Mouse (Mus musculus): ENCODE data around the gene Bckdhb. TPM values are rescaled to one million over a fixed set of nuclear protein-coding genes. Genes with fewer than 3 reads are reported as not detected.
A peak's percentile ranks its signal among the peaks of the same experiment; 100 is the strongest.
"Not testable (repeated sequence)": the region's sequence is repeated elsewhere in the genome, so short reads cannot be mapped to it uniquely, and the experiment has no call there.

Gene Bckdhb
- total RNA-seq, 2 experiments from 2014 or later = 57.4 to 75.0 TPM

GRCm38 (mm10) chr9:83962098-83963086 lies 37.4 kb downstream of the Bckdhb start:
- DNase-seq (ENCODE audit: low spot score in 2 of 2) = peak; percentile 27 to 42

- no peak for DNase-seq (ENCODE audit: low spot score in 2 of 2)
Observed at GRCm38 (mm10) chr9:83963296-83963695, 38.4 kb downstream of the Bckdhb start.

DNA sequence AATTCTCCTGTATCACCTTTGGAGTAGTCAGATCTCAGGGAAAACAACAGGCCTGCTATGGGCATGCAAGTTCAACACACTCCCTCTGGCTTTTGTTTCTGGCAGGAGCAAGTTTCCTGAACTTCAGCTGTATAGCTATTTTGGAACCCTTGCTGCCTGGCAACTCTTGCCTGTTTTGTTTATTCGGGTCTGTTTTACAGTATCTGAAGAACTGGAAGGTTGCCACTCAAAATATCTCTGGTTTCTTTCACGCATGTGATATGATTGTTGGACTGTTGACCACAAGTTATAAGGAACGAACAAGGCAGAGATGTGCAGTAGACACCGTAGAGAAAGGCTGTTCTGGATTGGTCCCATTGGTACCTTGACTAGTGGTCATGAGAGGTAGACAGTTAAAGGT lies 39.4 kb downstream of the Bckdhb start:
- no peak for DNase-seq (ENCODE audit: low spot score in 2 of 2)

DNA sequence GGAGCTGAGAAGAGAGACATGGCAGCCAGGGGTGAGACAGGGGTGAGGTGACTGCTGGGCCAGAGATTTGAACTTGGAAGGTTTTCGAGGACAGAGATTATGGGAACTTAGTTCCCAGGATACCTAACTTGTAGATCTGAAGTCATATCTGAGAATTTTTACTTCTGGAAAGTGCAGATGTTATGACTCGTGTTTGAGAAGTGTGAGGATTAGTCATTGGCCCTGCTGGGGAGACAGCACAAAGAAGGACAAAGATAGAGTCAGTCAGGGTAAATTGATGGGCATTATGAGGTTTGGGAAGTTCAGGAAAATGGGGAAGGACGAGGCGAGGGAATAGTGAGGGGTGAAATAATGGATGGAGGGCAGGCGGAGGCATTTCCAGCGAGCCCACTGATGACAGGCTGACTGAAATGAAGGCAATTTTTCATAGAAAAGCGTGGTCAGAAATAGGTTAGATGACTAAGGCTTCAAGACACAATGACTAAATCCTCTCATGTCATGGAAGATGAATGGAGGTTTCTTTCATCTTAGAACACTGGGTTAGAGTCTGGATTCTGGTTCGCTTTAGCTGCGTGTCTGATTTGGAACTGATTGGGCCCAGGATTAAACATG lies 42.6 kb downstream of the Bckdhb start:
- DNase-seq (ENCODE audit: low spot score in 2 of 2) = no peak

GRCm38 (mm10) chr9:83969326-83969725 lies 44.4 kb downstream of the Bckdhb start:
- DNase-seq (ENCODE audit: low spot score in 2 of 2) = no peak

DNA sequence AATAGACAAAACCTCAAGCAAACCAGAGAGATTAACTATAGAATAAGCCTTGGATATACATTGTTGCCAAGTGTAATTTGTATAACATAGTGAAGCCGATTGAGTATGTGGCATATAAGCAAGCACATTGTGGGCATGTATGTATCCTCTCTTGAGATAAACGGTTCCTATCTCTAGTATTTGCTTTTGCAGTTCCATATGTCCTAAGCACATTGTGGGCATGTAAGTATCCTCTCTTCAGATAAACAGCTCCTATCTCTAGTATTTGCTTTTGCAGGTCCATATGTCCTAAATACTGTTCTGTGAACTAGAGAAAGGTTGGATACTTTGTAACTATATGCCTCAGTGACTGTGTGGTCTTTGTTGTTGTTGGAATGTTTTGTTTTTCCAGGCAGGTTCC lies 48.5 kb downstream of the Bckdhb start:
- DNase-seq (ENCODE audit: low spot score in 2 of 2) = no peak

- no peak for DNase-seq (ENCODE audit: low spot score in 2 of 2)
Observed at GRCm38 (mm10) chr9:83975811-83976210, 50.9 kb downstream of the Bckdhb start.

DNA sequence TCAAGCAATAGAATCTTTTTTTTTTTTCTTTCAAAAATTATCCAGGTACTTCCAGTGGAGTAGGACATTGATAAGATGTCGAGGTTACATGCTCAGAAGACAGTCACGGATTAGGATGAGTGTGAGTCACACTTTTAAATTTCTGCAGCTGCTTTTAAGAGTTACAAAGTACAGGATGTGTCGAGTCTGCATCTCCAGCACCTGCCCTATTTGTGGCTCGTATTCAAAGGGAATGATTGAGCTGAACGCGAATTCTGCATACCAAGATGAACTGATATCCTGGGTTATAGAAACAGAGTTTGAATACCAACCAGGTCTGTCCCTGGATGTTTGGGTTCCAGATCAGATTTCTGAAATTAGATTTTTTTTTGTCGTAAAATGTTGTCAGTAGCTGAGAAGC lies 56.3 kb downstream of the Bckdhb start:
- no peak for DNase-seq (ENCODE audit: low spot score in 2 of 2)

DNA sequence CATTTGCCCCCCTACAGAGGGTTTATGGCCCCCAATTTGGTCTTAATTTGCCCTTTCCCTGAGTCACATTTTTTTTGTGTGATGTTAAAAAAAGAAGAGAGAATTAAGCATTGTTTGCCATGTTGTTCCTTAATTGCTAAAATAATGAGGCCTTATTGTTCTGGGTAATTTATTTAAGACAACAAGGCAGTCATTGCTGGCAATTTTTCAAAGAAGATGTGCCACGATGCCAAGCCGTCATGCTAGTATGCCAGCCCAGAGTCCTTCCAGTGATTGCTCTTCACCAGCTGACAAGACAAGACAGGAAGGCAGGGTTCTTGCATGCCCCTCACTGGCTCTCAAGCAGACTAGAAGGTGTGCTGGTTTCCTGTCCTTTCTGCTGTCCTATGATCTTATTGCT lies 84.0 kb downstream of the Bckdhb start:
- no peak for DNase-seq (ENCODE audit: low spot score in 2 of 2)

DNA sequence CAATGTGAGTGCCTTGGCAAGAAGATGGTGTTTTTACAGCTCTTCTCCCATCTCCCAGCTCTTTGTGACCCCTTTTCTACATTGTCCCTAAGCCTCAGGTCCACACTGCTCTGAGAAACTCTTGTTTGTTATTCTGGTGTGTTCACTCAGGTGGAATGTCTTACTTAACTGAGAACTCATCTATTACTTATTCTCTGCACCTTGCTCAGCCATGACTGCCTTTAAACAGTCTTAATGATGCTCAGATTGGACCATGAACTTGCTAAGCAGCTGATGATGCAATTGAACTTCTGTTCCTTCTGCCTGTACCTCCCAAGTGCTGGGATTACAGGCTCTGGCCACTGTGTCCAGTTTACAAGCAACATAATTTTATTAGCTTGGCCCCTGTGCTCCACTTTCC lies 86.2 kb downstream of the Bckdhb start:
- no peak for DNase-seq (ENCODE audit: low spot score in 2 of 2)

GRCm38 (mm10) chr9:84018141-84018540 lies 93.2 kb downstream of the Bckdhb start:
- DNase-seq (ENCODE audit: low spot score in 2 of 2) = not testable (repeated sequence)

GRCm38 (mm10) chr9:84019627-84020026 lies 94.7 kb downstream of the Bckdhb start:
- DNase-seq (ENCODE audit: low spot score in 2 of 2) = no peak

- DNase-seq (ENCODE audit: low spot score in 2 of 2) = no peak
Observed at GRCm38 (mm10) chr9:84021189-84021588, 96.2 kb downstream of the Bckdhb start.

- no peak for DNase-seq (ENCODE audit: low spot score in 2 of 2)
Observed at GRCm38 (mm10) chr9:84028120-84028519, 103.2 kb downstream of the Bckdhb start.

DNA sequence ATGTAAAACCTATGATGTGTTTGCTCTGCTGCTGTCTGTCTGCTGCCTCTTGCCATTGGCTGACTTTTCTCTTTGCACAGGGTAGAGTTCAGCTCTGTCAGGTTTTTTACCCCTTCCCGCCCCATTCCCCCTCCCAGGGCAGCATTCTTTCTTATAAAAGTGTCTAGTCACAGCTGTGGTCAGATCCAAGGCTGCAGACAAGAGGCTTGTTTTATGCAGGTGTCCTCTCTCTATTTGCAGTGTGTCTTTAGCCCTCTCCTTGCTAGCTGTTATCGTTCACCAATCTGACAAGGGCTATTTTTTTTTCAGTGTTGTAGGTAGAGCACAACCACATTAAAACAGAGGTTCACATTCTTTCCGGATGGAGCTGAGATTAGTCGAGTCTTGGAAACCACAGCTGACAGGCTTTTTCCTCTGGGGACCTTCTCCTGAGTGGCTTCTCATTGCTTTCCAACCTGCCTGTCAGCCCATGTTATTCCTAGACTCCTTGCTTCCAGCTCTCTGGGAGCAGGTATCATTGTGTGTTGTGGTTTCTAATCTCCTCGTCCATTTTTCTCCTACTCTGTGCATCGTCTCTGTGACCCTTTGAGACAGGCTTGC lies 105.8 kb downstream of the Bckdhb start:
- DNase-seq (ENCODE audit: low spot score in 2 of 2) = no peak

DNA sequence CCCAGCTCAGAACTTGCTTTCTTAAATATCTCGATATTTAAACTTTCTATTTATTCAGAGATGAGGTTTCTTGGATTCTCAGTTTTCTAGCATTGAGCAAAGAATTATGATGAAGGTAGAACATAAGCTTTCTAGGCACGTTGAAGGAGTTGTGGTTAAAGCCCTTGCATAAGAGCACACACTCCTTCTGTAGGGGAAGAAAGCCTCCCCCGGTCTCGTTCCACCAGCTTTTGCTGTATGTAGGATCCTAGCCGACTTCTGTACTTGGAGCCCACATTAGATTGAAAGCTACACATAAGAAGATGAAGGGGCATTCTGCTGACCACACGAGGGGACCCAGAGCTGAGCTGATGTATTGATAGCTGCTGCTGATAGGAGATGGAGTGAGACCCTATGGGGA lies 106.5 kb downstream of the Bckdhb start:
- no peak for DNase-seq (ENCODE audit: low spot score in 2 of 2)

GRCm38 (mm10) chr9:84032669-84033341 lies 107.9 kb downstream of the Bckdhb start:
- no peak for DNase-seq (ENCODE audit: low spot score in 2 of 2)

DNA sequence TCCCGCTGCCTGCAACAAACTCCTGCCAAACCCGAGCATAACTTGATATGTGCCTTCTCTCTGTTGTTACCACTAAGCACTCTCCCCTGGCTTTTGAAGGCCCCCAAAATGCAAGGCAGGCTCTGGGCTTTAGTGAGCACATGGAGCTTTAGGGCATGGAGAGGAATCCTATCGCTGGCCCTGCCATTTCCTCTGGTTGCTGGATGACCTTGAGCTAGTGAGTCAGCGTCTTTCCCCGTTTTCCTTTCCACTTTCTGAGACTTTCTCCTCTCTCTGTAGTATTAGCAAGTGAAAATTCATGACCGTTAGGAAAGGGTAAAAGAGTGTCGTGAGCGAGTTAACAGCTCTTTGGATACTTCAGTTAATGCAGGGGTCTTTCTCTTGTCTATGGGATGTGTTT lies 111.1 kb downstream of the Bckdhb start:
- no peak for DNase-seq (ENCODE audit: low spot score in 2 of 2)

DNA sequence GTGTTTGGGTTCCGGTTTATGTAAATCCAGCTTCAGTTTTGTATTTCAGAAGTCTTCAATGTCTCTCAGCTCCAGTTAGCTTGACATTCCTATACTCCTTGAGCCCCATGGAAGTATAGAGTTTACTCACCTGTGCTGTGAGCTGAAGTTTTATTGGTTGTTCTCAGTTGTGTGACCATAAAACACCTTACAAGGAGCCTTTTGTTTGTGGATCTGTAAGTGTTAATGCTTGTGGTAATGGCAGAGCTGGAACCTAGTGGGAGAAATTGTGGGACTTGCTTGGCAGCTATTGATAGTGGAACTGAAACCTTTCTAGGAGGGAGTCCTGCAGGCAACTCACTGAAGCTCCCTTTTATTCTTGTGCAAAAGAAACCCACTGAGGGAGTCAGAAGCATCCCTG lies 112.3 kb downstream of the Bckdhb start:
- DNase-seq (ENCODE audit: low spot score in 2 of 2) = no peak

DNA sequence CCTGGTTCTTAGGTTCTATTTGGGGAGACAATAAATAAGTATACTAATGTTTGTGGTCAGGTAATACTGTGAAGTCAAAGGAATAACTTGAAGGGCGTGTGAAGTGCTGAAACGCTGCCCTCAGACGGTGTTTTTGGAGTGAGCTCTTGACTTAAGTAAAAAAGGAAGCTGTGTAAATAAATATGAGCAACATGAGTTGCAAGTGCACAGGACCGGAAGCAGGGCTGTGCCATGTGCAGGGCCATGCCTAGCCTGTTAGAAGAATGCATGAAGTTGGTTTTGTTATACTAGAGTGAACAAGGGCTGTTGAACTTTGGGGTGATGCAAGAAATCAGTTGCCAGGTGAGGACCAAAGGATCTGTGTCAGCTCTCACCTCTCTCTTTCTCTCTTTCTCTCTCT lies 114.0 kb downstream of the Bckdhb start:
- DNase-seq (ENCODE audit: low spot score in 2 of 2) = no peak

- no peak for DNase-seq (ENCODE audit: low spot score in 2 of 2)
Observed at GRCm38 (mm10) chr9:84040376-84040775, 115.4 kb downstream of the Bckdhb start.
